Comparison of ENCODE assay signal across 18 mouse cellular contexts in genomic region chr5:66340356-66341102, GRCm38 (mm10).
DNase-seq lines count a peak whose midpoint lies in the region; ATAC-seq and TF ChIP-seq lines count a peak whose summit lies in the region.
"Had no signal": no experiment of that assay in that cellular context is flagged by ENCODE, and none has a peak within 500 bp of the region (broad histone marks: within the 10 kb centered on the region; RNA-seq: fewer than 3 reads in every experiment).

No protein-coding gene starts in this region.

- no peaks in the 10 kb centered on the region for H3K27me3 ChIP-seq in hindbrain, embryonic 12.5 days
- peaks cover 31% of the 10 kb centered on the region; the same call in 1 of the 2 replicates for H3K27me3 ChIP-seq in hindbrain, embryonic 10.5 days (ENCODE audit: insufficient read depth, poor library complexity, severe bottlenecking)
- H3K27me3 ChIP-seq in midbrain, embryonic 14.5 days (ENCODE audit: control insufficient read depth, insufficient read depth, low read length) = no peaks in the 10 kb centered on the region
- H3K27me3 ChIP-seq in midbrain, embryonic 11.5 days (ENCODE audit: control insufficient read depth, insufficient read depth, low read length) = no peaks in the 10 kb centered on the region
- H3K27me3 ChIP-seq in forebrain, postnatal 0 days (ENCODE audit: insufficient read depth, low read length) = no peaks in the 10 kb centered on the region
- no peaks in the 10 kb centered on the region for H3K27me3 ChIP-seq in neural tube, embryonic 14.5 days (ENCODE audit: control insufficient read depth, insufficient read depth, low read length)
- peaks cover 4% of the 10 kb centered on the region; the same call in 1 of the 2 replicates for H3K27me3 ChIP-seq in heart, embryonic 11.5 days (ENCODE audit: control insufficient read depth, insufficient read depth, low read length)
- H3K27me3 ChIP-seq: Patski had no signal

- TF ChIP-seq CTCF in forebrain, postnatal 0 days (IDR thresholded peaks at IDR 0.05; ENCODE audit: low read depth) = no peak

- H3K9me3 ChIP-seq in hindbrain, embryonic 12.5 days (replicated peaks) = no peaks in the 10 kb centered on the region
- no peaks in the 10 kb centered on the region for H3K9me3 ChIP-seq in hindbrain, embryonic 10.5 days
- H3K9me3 ChIP-seq in midbrain, embryonic 14.5 days (ENCODE audit: control insufficient read depth, low read length) = no peaks in the 10 kb centered on the region
- no peaks in the 10 kb centered on the region for H3K9me3 ChIP-seq in midbrain, embryonic 11.5 days (ENCODE audit: control insufficient read depth, low read length)
- no peaks in the 10 kb centered on the region for H3K9me3 ChIP-seq in forebrain, postnatal 0 days (ENCODE audit: low read length)
- H3K9me3 ChIP-seq in neural tube, embryonic 14.5 days (ENCODE audit: control insufficient read depth, low read length) = no peaks in the 10 kb centered on the region
- H3K9me3 ChIP-seq in heart, embryonic 11.5 days (replicated peaks; ENCODE audit: control insufficient read depth, low read length) = no peaks in the 10 kb centered on the region
- H3K9me3 ChIP-seq: heart, embryonic 12.5 days had no signal

- H3K4me3 ChIP-seq in hindbrain, embryonic 12.5 days = no peak overlapping the region
- H3K4me3 ChIP-seq in hindbrain, embryonic 10.5 days = no peak overlapping the region
- no peak overlapping the region for H3K4me3 ChIP-seq in midbrain, embryonic 14.5 days (replicated peaks; ENCODE audit: low read depth, low read length)
- no peak overlapping the region for H3K4me3 ChIP-seq in midbrain, embryonic 11.5 days (ENCODE audit: low read depth, low read length)
- 0 out of 2 replicates have a peak overlapping the region, but pooled peaks have one; percentile 14 for H3K4me3 ChIP-seq in forebrain, postnatal 0 days (ENCODE audit: low read depth, low read length)
- no peak overlapping the region for H3K4me3 ChIP-seq in neural tube, embryonic 14.5 days (ENCODE audit: low read depth, low read length)
- no peak overlapping the region for H3K4me3 ChIP-seq in heart, embryonic 11.5 days (ENCODE audit: low read depth, low read length)
- H3K4me3 ChIP-seq: heart, embryonic 12.5 days had no signal

- H3K9ac ChIP-seq in hindbrain, embryonic 12.5 days = no peak overlapping the region
- H3K9ac ChIP-seq in midbrain, embryonic 14.5 days (replicated peaks; ENCODE audit: low read length) = peak overlapping the region; percentile 23; the same call in 1 of the 2 replicates
- no peak overlapping the region for H3K9ac ChIP-seq in midbrain, embryonic 11.5 days (ENCODE audit: low read length)
- H3K9ac ChIP-seq in forebrain, postnatal 0 days = no peak overlapping the region
- H3K9ac ChIP-seq in neural tube, embryonic 14.5 days (replicated peaks; ENCODE audit: low read depth, low read length) = no peak overlapping the region
- no peak overlapping the region for H3K9ac ChIP-seq in heart, embryonic 11.5 days (ENCODE audit: low read depth, low read length)
- H3K9ac ChIP-seq: heart, embryonic 12.5 days; liver, postnatal 0 days had no signal

- H3K4me1 ChIP-seq in hindbrain, embryonic 12.5 days = peaks cover 38% of the 10 kb centered on the region
- H3K4me1 ChIP-seq in hindbrain, embryonic 10.5 days (replicated peaks) = peaks cover 41% of the 10 kb centered on the region
- peaks cover 46% of the 10 kb centered on the region for H3K4me1 ChIP-seq in midbrain, embryonic 14.5 days (ENCODE audit: control insufficient read depth, insufficient read depth, low read length)
- peaks cover 15% of the 10 kb centered on the region for H3K4me1 ChIP-seq in midbrain, embryonic 11.5 days (ENCODE audit: control insufficient read depth, insufficient read depth, low read length)
- peaks cover 15% of the 10 kb centered on the region for H3K4me1 ChIP-seq in forebrain, postnatal 0 days (ENCODE audit: insufficient read depth)
- peaks cover 29% of the 10 kb centered on the region for H3K4me1 ChIP-seq in neural tube, embryonic 14.5 days (ENCODE audit: control insufficient read depth, insufficient read depth, low read length)
- peaks cover 15% of the 10 kb centered on the region for H3K4me1 ChIP-seq in heart, embryonic 11.5 days (ENCODE audit: control insufficient read depth, insufficient read depth, low read length)

- peak overlapping the region; percentile 76 for H3K27ac ChIP-seq in hindbrain, embryonic 12.5 days
- H3K27ac ChIP-seq in hindbrain, embryonic 10.5 days = no peak overlapping the region
- H3K27ac ChIP-seq in midbrain, embryonic 14.5 days (replicated peaks; ENCODE audit: low read depth, low read length) = peak overlapping the region; percentile 74
- no peak overlapping the region for H3K27ac ChIP-seq in midbrain, embryonic 11.5 days (ENCODE audit: low read depth, low read length)
- H3K27ac ChIP-seq in forebrain, postnatal 0 days (ENCODE audit: low read depth, low read length) = peak overlapping the region; percentile 40; the same call in 1 of the 2 replicates
- H3K27ac ChIP-seq in neural tube, embryonic 14.5 days (ENCODE audit: low read depth, low read length) = peak overlapping the region; percentile 75
- H3K27ac ChIP-seq in heart, embryonic 11.5 days (ENCODE audit: low read depth, low read length) = no peak overlapping the region

- 0 out of 2 replicates have a peak, but pooled peaks have one; percentile 7 for ATAC-seq in hindbrain, embryonic 12.5 days (ENCODE audit: low FRiP score)
- 0 out of 2 replicates have a peak, but pooled peaks have one; percentile 18 for ATAC-seq in midbrain, embryonic 14.5 days (ENCODE audit: low FRiP score, low TSS enrichment)
- no peak for ATAC-seq in midbrain, embryonic 11.5 days (ENCODE audit: low FRiP score)
- ATAC-seq in forebrain, postnatal 0 days = peak; percentile 42
- ATAC-seq in neural tube, embryonic 14.5 days (ENCODE audit: low read depth) = peak; percentile 49; the same call in 1 of the 2 replicates
- no peak for ATAC-seq in heart, embryonic 11.5 days (replicated peaks; ENCODE audit: insufficient number of reproducible peaks, low FRiP score, low TSS enrichment)
- ATAC-seq: liver, postnatal 0 days; Patski had no signal

- H3K36me3 ChIP-seq in hindbrain, embryonic 12.5 days = no peaks in the 10 kb centered on the region
- no peaks in the 10 kb centered on the region for H3K36me3 ChIP-seq in hindbrain, embryonic 10.5 days
- H3K36me3 ChIP-seq in midbrain, embryonic 14.5 days (ENCODE audit: control insufficient read depth, insufficient read depth, low read length) = no peaks in the 10 kb centered on the region
- H3K36me3 ChIP-seq in midbrain, embryonic 11.5 days (ENCODE audit: control insufficient read depth, insufficient read depth, low read length) = no peaks in the 10 kb centered on the region
- H3K36me3 ChIP-seq in forebrain, postnatal 0 days (ENCODE audit: insufficient read depth) = no peaks in the 10 kb centered on the region
- no peaks in the 10 kb centered on the region for H3K36me3 ChIP-seq in neural tube, embryonic 14.5 days (ENCODE audit: control insufficient read depth, insufficient read depth, low read length)
- H3K36me3 ChIP-seq in heart, embryonic 11.5 days (ENCODE audit: control insufficient read depth, insufficient read depth, low read length) = no peaks in the 10 kb centered on the region
- H3K36me3 ChIP-seq: heart, embryonic 12.5 days had no signal

- WGBS in hindbrain, embryonic 12.5 days = 72% methylated on average over 17 of the region's 17 CpGs
- 86% methylated on average over 17 of the region's 17 CpGs for WGBS in hindbrain, embryonic 10.5 days
- 56% methylated on average over 17 of the region's 17 CpGs for WGBS in midbrain, embryonic 14.5 days
- WGBS in midbrain, embryonic 11.5 days = 82% methylated on average over 17 of the region's 17 CpGs
- WGBS in forebrain, postnatal 0 days = 36% methylated on average over 17 of the region's 17 CpGs
- WGBS in neural tube, embryonic 14.5 days = 37% methylated on average over 17 of the region's 17 CpGs
- WGBS in heart, embryonic 11.5 days (ENCODE audit: insufficient replicate concordance) = 76% methylated on average over 17 of the region's 17 CpGs

- H3K4me2 ChIP-seq in hindbrain, embryonic 12.5 days (replicated peaks) = no peak overlapping the region
- H3K4me2 ChIP-seq in midbrain, embryonic 14.5 days (ENCODE audit: low read length) = no peak overlapping the region
- no peak overlapping the region for H3K4me2 ChIP-seq in midbrain, embryonic 11.5 days
- H3K4me2 ChIP-seq in forebrain, postnatal 0 days (ENCODE audit: low read depth) = peak overlapping the region; percentile 28
- H3K4me2 ChIP-seq in neural tube, embryonic 14.5 days (ENCODE audit: low read depth, low read length) = peak overlapping the region; percentile 15; the same call in 1 of the 2 replicates
- no peak overlapping the region for H3K4me2 ChIP-seq in heart, embryonic 11.5 days
- H3K4me2 ChIP-seq: heart, embryonic 12.5 days had no signal

- no peak for DNase-seq in hindbrain, embryonic 10.5 days (ENCODE audit: low spot score)
- peak; percentile 62 for DNase-seq in midbrain, embryonic 14.5 days
- no peak for DNase-seq in midbrain, embryonic 11.5 days (ENCODE audit: low spot score, missing footprints)
- DNase-seq in forebrain, postnatal 0 days = peak; percentile 48
- DNase-seq in left cerebral cortex, adult 9 months (ENCODE audit: low spot score in 2 of 2) = no peak
- DNase-seq: adrenal gland, postnatal 36 days; cerebellum, adult 9-10 months; heart, postnatal 4 days; kidney, adult 18-20 months; kidney, postnatal 36 days; liver; liver, postnatal 0 days; thymus, postnatal 36 days had no signal

Comparison
In these comparisons a context has a peak if more than half of its experiments do, and no peak if none do; other contexts are left out.
1. ATAC-seq: peak in hindbrain, embryonic 12.5 days (single experiment), midbrain, embryonic 14.5 days (single experiment), forebrain, postnatal 0 days (single experiment) and neural tube, embryonic 14.5 days (single experiment); none in midbrain, embryonic 11.5 days (single experiment) and heart, embryonic 11.5 days (single experiment).
2. H3K27ac ChIP-seq: peak in hindbrain, embryonic 12.5 days (single experiment), midbrain, embryonic 14.5 days (single experiment), forebrain, postnatal 0 days (single experiment) and neural tube, embryonic 14.5 days (single experiment); none in hindbrain, embryonic 10.5 days (single experiment), midbrain, embryonic 11.5 days (single experiment) and heart, embryonic 11.5 days (single experiment).
3. DNase-seq: peak in midbrain, embryonic 14.5 days (single experiment) and forebrain, postnatal 0 days (single experiment); none in hindbrain, embryonic 10.5 days (single experiment), midbrain, embryonic 11.5 days (single experiment) and left cerebral cortex, adult 9 months (0 of 2).
4. H3K4me2 ChIP-seq: peak in forebrain, postnatal 0 days (single experiment) and neural tube, embryonic 14.5 days (single experiment); none in hindbrain, embryonic 12.5 days (single experiment), midbrain, embryonic 14.5 days (single experiment), midbrain, embryonic 11.5 days (single experiment) and heart, embryonic 11.5 days (single experiment).